Mouse (Mus musculus) C2C12 (cell line): ENCODE data around the gene Rabgap1l. TPM values are rescaled to one million over a fixed set of nuclear protein-coding genes. Genes with fewer than 3 reads are reported as not detected.

Experiments used
- H3K27me3 ChIP-seq: one replicate; pipeline ENCODE4 v1.6.1; 2011; ENCODE audit not compliant: control insufficient read depth, insufficient read depth, insufficient read length
- H3K36me3 ChIP-seq: one replicate; pipeline ENCODE4 v1.6.1; 2011; ENCODE audit not compliant: control insufficient read depth, insufficient read depth
- H3K4me3 ChIP-seq: one replicate; pipeline ENCODE4 v1.5.1; 2011; ENCODE audit warnings: mild to moderate bottlenecking, control low read depth; ENCODE audit not compliant: poor library complexity, insufficient read depth, severe bottlenecking
- H3K79me2 ChIP-seq: one replicate; pipeline ENCODE4 v1.6.1; 2011; ENCODE audit not compliant: control insufficient read depth, insufficient read depth
- H3K79me3 ChIP-seq: one replicate; pipeline ENCODE4 v1.6.1; 2011; ENCODE audit warnings: low read depth, control low read depth
- H3ac ChIP-seq: one replicate; pipeline ENCODE3; 2011; ENCODE audit warnings: low read depth; ENCODE audit not compliant: control insufficient read depth, insufficient read length
- CEBPB ChIP-seq: IDR thresholded peaks from one replicate; pipeline ENCODE4 v1.6.1; 2011; ENCODE audit warnings: low read depth, mild to moderate bottlenecking, control low read depth, moderate library complexity
- CTCF ChIP-seq: IDR thresholded peaks from one replicate; pipeline ENCODE4 v1.5.1; 2011; ENCODE audit not compliant: control insufficient read depth, insufficient read depth, insufficient read length
- FOSL1 ChIP-seq: IDR thresholded peaks from one replicate; pipeline ENCODE4 v1.8.0; 2011; ENCODE audit warnings: mild to moderate bottlenecking, low read length; ENCODE audit not compliant: poor library complexity, insufficient read depth, severe bottlenecking
- MAX ChIP-seq: IDR thresholded peaks from one replicate; pipeline ENCODE4 v1.6.1; 2011; ENCODE audit warnings: mild to moderate bottlenecking, control low read depth
- MYOD1 ChIP-seq: IDR thresholded peaks from one replicate; pipeline ENCODE4 v1.6.1; 2011; ENCODE audit warnings: low read depth; ENCODE audit not compliant: control insufficient read depth, insufficient read length
- MYOG ChIP-seq: IDR thresholded peaks from one replicate; pipeline ENCODE4 v1.6.1; 2011; ENCODE audit not compliant: control insufficient read depth, insufficient read length; ENCODE audit errors: extremely low read depth
- USF1 ChIP-seq: IDR thresholded peaks from one replicate; pipeline ENCODE4 v1.6.1; 2011; ENCODE audit warnings: low read depth, mild to moderate bottlenecking, control low read depth, moderate library complexity
- microRNA-seq: library from miRNA; unstranded; fragments of <30 nt; microRNA quantifications from one replicate; pipeline ENCODE4, GENCODE M21; 2019; ENCODE audit warnings: borderline microRNAs expressed
- polyA plus RNA-seq: library from polyadenylated mRNA; unstranded; fragments of >200 nt; fragmentation: generic; extraction: Trizol; gene quantifications from one replicate; pipeline ENCODE4 v1.2.1, GENCODE M21; 2012; ENCODE audit warnings: missing spikeins

Gene Rabgap1l
- polyA plus RNA-seq, 1 experiment, result 3.2 TPM

GRCm38 (mm10) chr1:160184506-160184905, 608.5 kb downstream of the Rabgap1l start:
- Histone ChIP-seq H3K79me2 (no peaks in the 10 kb centered on the region), H3K79me3 (no peaks in the 10 kb centered on the region), H3K36me3 (no peaks in the 10 kb centered on the region), H3ac (no peak overlapping the region), H3K4me3 (no peak overlapping the region), H3K27me3 (no peaks in the 10 kb centered on the region)
- TF ChIP-seq MYOD1, result no peak
- peak; percentile 4 for TF ChIP-seq CTCF
- TF ChIP-seq USF1, result no peak

GRCm38 (mm10) chr1:160181216-160181615, 611.8 kb downstream of the Rabgap1l start:
- H3K27me3 ChIP-seq, result no peaks in the 10 kb centered on the region
- TF ChIP-seq MYOG (no peak), MYOD1 (no peak), CEBPB (no peak), FOSL1 (no peak), CTCF (no peak), USF1 (no peak), MAX (no peak)
- H3K4me3 ChIP-seq, result no peak overlapping the region
- H3K79me3 ChIP-seq, result no peaks in the 10 kb centered on the region
- H3K36me3 ChIP-seq, result no peaks in the 10 kb centered on the region
- H3K79me2 ChIP-seq, result no peaks in the 10 kb centered on the region
- no peak overlapping the region for H3ac ChIP-seq

GRCm38 (mm10) chr1:160176903-160177302, 616.1 kb downstream of the Rabgap1l start:
- no peak overlapping the region for H3ac ChIP-seq
- TF ChIP-seq FOSL1 (no peak), MYOD1 (no peak), MAX (no peak), CTCF (no peak), CEBPB (no peak), MYOG (no peak), USF1 (no peak)

More at GRCm38 (mm10) chr1:160176903-160177302, 616.1 kb downstream of the Rabgap1l start:
- H3K79me2 ChIP-seq, result no peaks in the 10 kb centered on the region
- H3K36me3 ChIP-seq, result no peaks in the 10 kb centered on the region
- H3K79me3 ChIP-seq, result no peaks in the 10 kb centered on the region
- H3K4me3 ChIP-seq, result no peak overlapping the region
- no peaks in the 10 kb centered on the region for H3K27me3 ChIP-seq

Small RNA genes within 50 kb of the gene (microRNA-seq; reads per million reads assigned to microRNA genes)
- gene Mir1927, result 2.4 reads per million, percentile 42 among the genes with 10 or more reads in this experiment

Other genes with a start within 250 kb of the Rabgap1l start
- gene Rc3h1, start 113.2 kb upstream of the Rabgap1l start, polyA plus RNA-seq, result 4.0 TPM
- gene Serpinc1, start 185.4 kb upstream of the Rabgap1l start, polyA plus RNA-seq, result 0.21 TPM
- 0.75 TPM for gene Zbtb37, start 241.6 kb upstream of the Rabgap1l start, polyA plus RNA-seq